Mouse (Mus musculus): ENCODE measurements at regions not wholly inside any gene's neighbourhood (a gene's known extent, or its start where the extent isn't known, plus 50 kb on each side); places are given as distances from the start of the nearest gene placed in this dataset.

- no peak for TF ChIP-seq ZKSCAN1 (IDR thresholded peaks at IDR 0.05; ENCODE audit: borderline replicate concordance, low read depth, low read length)
- no peak for TF ChIP-seq CTCF (conservative IDR thresholded peaks at IDR 0.05 in 1 of 2, IDR thresholded peaks at IDR 0.05 in 1 of 2; ENCODE audit: low read depth in 2 of 2, low read length in 2 of 2)
- no peak for TF ChIP-seq POLR2A (IDR thresholded peaks at IDR 0.05; ENCODE audit: low read depth, low read length)
- no peak for TF ChIP-seq SIN3A (IDR thresholded peaks at IDR 0.05; ENCODE audit: low read length)
- TF ChIP-seq MAZ (IDR thresholded peaks at IDR 0.05; ENCODE audit: low read depth, low read length) = no peak
- TF ChIP-seq MAFK (IDR thresholded peaks at IDR 0.05; ENCODE audit: insufficient replicate concordance, low read length) = no peak
- TF ChIP-seq MAX (IDR thresholded peaks at IDR 0.05; ENCODE audit: low read length) = no peak
- TF ChIP-seq POLR2AphosphoS2 (IDR thresholded peaks at IDR 0.05; ENCODE audit: low read depth, low read length) = no peak
- TF ChIP-seq BHLHE40 (IDR thresholded peaks at IDR 0.05; ENCODE audit: low read depth, low read length) = no peak
- no peak for TF ChIP-seq ELF1 (IDR thresholded peaks at IDR 0.05; ENCODE audit: low read depth, low read length)
- TF ChIP-seq CHD2 (IDR thresholded peaks at IDR 0.05; ENCODE audit: low read length) = no peak
These were observed 253.7 kb upstream of the Fam92a start for GRCm38 (mm10) chr4:12425507-12425906.
